Mouse (Mus musculus) E14TG2a.4 (cell line): ENCODE measurements around the gene Rnf128.

Experiments used
- CTCF ChIP-seq: conservative IDR thresholded peaks from 2 replicates; pipeline ENCODE4 v1.5.1; 2014; ENCODE audit warnings: low read length
- NANOG ChIP-seq: IDR thresholded peaks from 2 replicates; pipeline ENCODE4 v1.6.1; 2014; ENCODE audit warnings: borderline replicate concordance, low read length, mixed read lengths

GRCm38 (mm10) chrX:139529678-139530077 is 33.4 kb upstream of the Rnf128 start:
- TF ChIP-seq CTCF (no peak), NANOG (no peak)
